Comparison of ENCODE assay signal across 20 mouse cellular contexts in genomic region chr13:94211236-94212119, GRCm38 (mm10).
DNase-seq lines count a peak whose midpoint lies in the region; ATAC-seq and TF ChIP-seq lines count a peak whose summit lies in the region.
"Had no signal": no experiment of that assay in that cellular context is flagged by ENCODE, and none has a peak within 500 bp of the region (broad histone marks: within the 10 kb centered on the region; RNA-seq: fewer than 3 reads in every experiment).

No protein-coding gene starts in this region.

- 0 out of 2 replicates have a peak, but pooled peaks cover 12% of the 10 kb centered on the region for H3K36me3 ChIP-seq in kidney, postnatal 0 days (ENCODE audit: insufficient read depth, low read length)
- H3K36me3 ChIP-seq in kidney, embryonic 16.5 days (ENCODE audit: insufficient read depth, low read length): peaks cover 19% of the 10 kb centered on the region
- peaks cover 18% of the 10 kb centered on the region for H3K36me3 ChIP-seq in forebrain, embryonic 14.5 days (ENCODE audit: control insufficient read depth, insufficient read depth, low read length)
- peaks cover 28% of the 10 kb centered on the region for H3K36me3 ChIP-seq in limb, embryonic 10.5 days
- H3K36me3 ChIP-seq: G1E had no signal

- no peak overlapping the region for H3K27ac ChIP-seq in kidney, postnatal 0 days
- no peak overlapping the region for H3K27ac ChIP-seq in kidney, embryonic 16.5 days (ENCODE audit: low read length)
- peak overlapping the region; percentile 56; the same call in 1 of the 2 replicates for H3K27ac ChIP-seq in forebrain, embryonic 14.5 days (ENCODE audit: low read depth, low read length)
- H3K27ac ChIP-seq in limb, embryonic 10.5 days: no peak overlapping the region
- H3K27ac ChIP-seq: embryonic facial prominence, embryonic 15.5 days had no signal

- TF ChIP-seq POLR2A in brain, embryonic 14.5 days (IDR thresholded peaks at IDR 0.05; ENCODE audit: borderline replicate concordance, extremely low read depth, insufficient read depth, insufficient read length, poor library complexity, severe bottlenecking): no peak

- DNase-seq in kidney, postnatal 0 days (ENCODE audit: low spot score): peak; percentile 15
- peak; percentile 90 for DNase-seq in brain, embryonic 14.5 days (ENCODE audit: low read depth)
- peak; percentile 79 for DNase-seq in forebrain, embryonic 14.5 days (ENCODE audit: low spot score)
- DNase-seq in limb, embryonic 10.5 days (ENCODE audit: low spot score): peak; percentile 27
- no peak for DNase-seq in spleen, postnatal 14 days (ENCODE audit: low spot score in 2 of 2)
- DNase-seq in c-Kit-positive CD71-positive TER-119-positive erythroid progenitor cells, embryonic 14.5 days (ENCODE audit: low spot score): no peak
- no peak for DNase-seq in heart, adult 8-10 months (ENCODE audit: low spot score)
- DNase-seq: adrenal gland, postnatal 25 days; cerebellum, postnatal 36 days; heart, postnatal 4 days; kidney, adult 8-10 months; liver; lung, adult 2 months; right cerebral cortex, postnatal 25 days; thymus, adult 18-20 months had no signal

- H3K4me3 ChIP-seq in kidney, postnatal 0 days (replicated peaks; ENCODE audit: low read depth, low read length): no peak overlapping the region
- H3K4me3 ChIP-seq in kidney, embryonic 16.5 days (ENCODE audit: low read length): no peak overlapping the region
- H3K4me3 ChIP-seq in forebrain, embryonic 14.5 days (ENCODE audit: low read depth, low read length): no peak overlapping the region
- no peak overlapping the region for H3K4me3 ChIP-seq in limb, embryonic 10.5 days
- H3K4me3 ChIP-seq: embryonic facial prominence, embryonic 15.5 days; heart, embryonic 12.5 days; megakaryocyte, embryonic 14.5 days had no signal

- no peaks in the 10 kb centered on the region for H3K9me3 ChIP-seq in kidney, postnatal 0 days (replicated peaks; ENCODE audit: low read length)
- H3K9me3 ChIP-seq in kidney, embryonic 16.5 days (ENCODE audit: low read length): peaks cover 3% of the 10 kb centered on the region
- H3K9me3 ChIP-seq in forebrain, embryonic 14.5 days (replicated peaks; ENCODE audit: control insufficient read depth, low read length): peaks cover 6% of the 10 kb centered on the region; the same call in 1 of the 2 replicates
- H3K9me3 ChIP-seq in limb, embryonic 10.5 days (replicated peaks): no peaks in the 10 kb centered on the region
- H3K9me3 ChIP-seq: embryonic facial prominence, embryonic 15.5 days; G1E had no signal

- 49% methylated on average over 6 of the region's 6 CpGs for WGBS in kidney, postnatal 0 days
- WGBS in kidney, embryonic 16.5 days: 53% methylated on average over 6 of the region's 6 CpGs
- WGBS in forebrain, embryonic 14.5 days: 8% methylated on average over 6 of the region's 6 CpGs
- 87% methylated on average over 6 of the region's 6 CpGs for WGBS in limb, embryonic 10.5 days

- no peaks in the 10 kb centered on the region for H3K4me1 ChIP-seq in kidney, postnatal 0 days (replicated peaks; ENCODE audit: insufficient read depth, low read length)
- H3K4me1 ChIP-seq in kidney, embryonic 16.5 days (ENCODE audit: insufficient read depth, low read length): no peaks in the 10 kb centered on the region
- peaks cover 8% of the 10 kb centered on the region; the same call in 1 of the 2 replicates for H3K4me1 ChIP-seq in forebrain, embryonic 14.5 days (ENCODE audit: control insufficient read depth, insufficient read depth, low read length)
- H3K4me1 ChIP-seq in limb, embryonic 10.5 days: no peaks in the 10 kb centered on the region; the same call in 1 of the 2 replicates
- H3K4me1 ChIP-seq: heart, embryonic 12.5 days had no signal

- H3K9ac ChIP-seq in kidney, postnatal 0 days (ENCODE audit: low read depth, low read length): no peak overlapping the region
- no peak overlapping the region for H3K9ac ChIP-seq in kidney, embryonic 16.5 days (replicated peaks; ENCODE audit: low read length)
- no peak overlapping the region for H3K9ac ChIP-seq in forebrain, embryonic 14.5 days (ENCODE audit: low read length)
- H3K9ac ChIP-seq: embryonic facial prominence, embryonic 15.5 days; heart, embryonic 12.5 days had no signal

- H3K4me2 ChIP-seq in kidney, postnatal 0 days (ENCODE audit: low read length): no peak overlapping the region
- H3K4me2 ChIP-seq in kidney, embryonic 16.5 days (replicated peaks; ENCODE audit: low read depth, low read length): no peak overlapping the region
- no peak overlapping the region for H3K4me2 ChIP-seq in forebrain, embryonic 14.5 days (ENCODE audit: low read length)
- H3K4me2 ChIP-seq: embryonic facial prominence, embryonic 15.5 days; heart, embryonic 12.5 days had no signal

- no peak for TF ChIP-seq CTCF in kidney, postnatal 0 days (IDR thresholded peaks at IDR 0.05; ENCODE audit: low read depth)
- TF ChIP-seq CTCF in brain, embryonic 14.5 days (IDR thresholded peaks at IDR 0.05; ENCODE audit: borderline replicate concordance, extremely low read depth, insufficient read depth, insufficient read length): no peak

- no peaks in the 10 kb centered on the region for H3K27me3 ChIP-seq in kidney, postnatal 0 days (ENCODE audit: insufficient read depth, low read length)
- H3K27me3 ChIP-seq in kidney, embryonic 16.5 days (ENCODE audit: insufficient read depth, low read length): no peaks in the 10 kb centered on the region
- H3K27me3 ChIP-seq in forebrain, embryonic 14.5 days (replicated peaks; ENCODE audit: control insufficient read depth, insufficient read depth, low read length): no peaks in the 10 kb centered on the region
- H3K27me3 ChIP-seq in limb, embryonic 10.5 days (ENCODE audit: low read depth, poor library complexity, severe bottlenecking): no peaks in the 10 kb centered on the region
- H3K27me3 ChIP-seq: embryonic facial prominence, embryonic 15.5 days; heart, embryonic 12.5 days; megakaryocyte, embryonic 14.5 days had no signal

- ATAC-seq in kidney, postnatal 0 days (replicated peaks; ENCODE audit: low FRiP score, low read depth): no peak
- no peak; the same call in 1 of the 2 replicates for ATAC-seq in kidney, embryonic 16.5 days (ENCODE audit: low FRiP score, low TSS enrichment)
- ATAC-seq in forebrain, embryonic 14.5 days: peak; percentile 93

Comparison
In these comparisons a context has a peak if more than half of its experiments do, and no peak if none do; other contexts are left out.
1. DNase-seq: peak in kidney, postnatal 0 days (single experiment), brain, embryonic 14.5 days (single experiment), forebrain, embryonic 14.5 days (single experiment) and limb, embryonic 10.5 days (single experiment); none in spleen, postnatal 14 days (0 of 2), c-Kit-positive CD71-positive TER-119-positive erythroid progenitor cells, embryonic 14.5 days (single experiment) and heart, adult 8-10 months (single experiment).